Mouse (Mus musculus) lung, embryonic 15.5 days (tissue): ENCODE results near the gene Gm11032. TPM values are rescaled to one million over a fixed set of nuclear protein-coding genes. Genes with fewer than 3 reads are reported as not detected.
"Not testable (repeated sequence)": the region's sequence is repeated elsewhere in the genome, so short reads cannot be mapped to it uniquely, and the experiment has no call there.

Experiments used
- ATAC-seq: fragments of 200-750 bp; cut with Nextera tagmentation; 2 replicates; pipeline ENCODE4 v1.8.0; 2017; ENCODE audit warnings: moderate number of reproducible peaks, borderline replicate concordance; ENCODE audit not compliant: low FRiP score, low TSS enrichment; ENCODE audit errors: extremely low read depth
- H3K27ac ChIP-seq: fragments of 300-500 bp; sonication (generic); 2 replicates; pipeline ENCODE4 v1.5.1; 2015; ENCODE audit warnings: moderate library complexity, mild to moderate bottlenecking, inconsistent platforms
- H3K27me3 ChIP-seq: fragments of 300-500 bp; sonication (generic); 2 replicates; pipeline ENCODE4 v1.6.1; 2015; ENCODE audit warnings: inconsistent platforms
- H3K36me3 ChIP-seq: fragments of 300-500 bp; sonication (generic); 2 replicates; pipeline ENCODE4 v1.6.1; 2015; ENCODE audit warnings: inconsistent platforms
- H3K4me1 ChIP-seq: fragments of 300-500 bp; sonication (generic); 2 replicates; pipeline ENCODE4 v1.6.1; 2015; ENCODE audit warnings: inconsistent platforms
- H3K4me2 ChIP-seq: fragments of 300-500 bp; sonication (generic); 2 replicates; pipeline ENCODE4 v1.6.1; 2015; ENCODE audit warnings: inconsistent platforms, mild to moderate bottlenecking, moderate library complexity
- H3K4me3 ChIP-seq: fragments of 300-500 bp; sonication (generic); 2 replicates; pipeline ENCODE4 v1.5.1; 2015; ENCODE audit warnings: mild to moderate bottlenecking, inconsistent platforms
- H3K9ac ChIP-seq: fragments of 300-500 bp; sonication (generic); 2 replicates; pipeline ENCODE4 v1.6.1; 2015; ENCODE audit warnings: inconsistent platforms
- H3K9me3 ChIP-seq: fragments of 300-500 bp; sonication (generic); 2 replicates; pipeline ENCODE4 v1.6.1; 2016; ENCODE audit warnings: inconsistent platforms
- WGBS: fragments of 180-500 bp; shearing (Covaris S2); methylation state at CpG from one replicate; pipeline ENCODE4 v1.1.7; 2015; 5-methylcytosine and 5-hydroxymethylcytosine counted together
- polyA plus RNA-seq: library from polyadenylated mRNA; unstranded; fragments of >200 nt; fragmentation: Nextera tagmentation; extraction: Ambion mirVana; gene quantifications from 2 replicates; pipeline ENCODE4 v1.2.1, GENCODE M21; 2015

Gm11032 gene
- polyA plus RNA-seq, 1 experiment from 2014 or later, result not detected

GRCm38 (mm10) chr11:4629861-4630280 lies 10.0 kb downstream of the Gm11032 start:
- ATAC-seq, result no peak; the same call in 1 of the 2 replicates
- H3K4me2 ChIP-seq, result no peak overlapping the region
- H3K36me3 ChIP-seq, result no peaks in the 10 kb centered on the region
- no peak overlapping the region for H3K4me3 ChIP-seq
- H3K9ac ChIP-seq, result no peak overlapping the region
- peaks cover 11% of the 10 kb centered on the region; the same call in 1 of the 2 replicates for H3K4me1 ChIP-seq
- H3K27me3 ChIP-seq, result no peaks in the 10 kb centered on the region
- 18% methylated on average over 8 of the region's 8 CpGs for WGBS
- no peaks in the 10 kb centered on the region for H3K9me3 ChIP-seq
- peak overlapping the region; percentile 43; the same call in 1 of the 2 replicates for H3K27ac ChIP-seq

GRCm38 (mm10) chr11:4633420-4633819 lies 13.6 kb downstream of the Gm11032 start:
- H3K4me2 ChIP-seq, result no peak overlapping the region
- no peaks in the 10 kb centered on the region for H3K36me3 ChIP-seq
- no peak overlapping the region for H3K27ac ChIP-seq
- whole genome bisulfite sequencing, result 17% methylated on average over 2 of the region's 2 CpGs
- peaks cover 20% of the 10 kb centered on the region for H3K4me1 ChIP-seq
- no peak overlapping the region for H3K4me3 ChIP-seq
- H3K9me3 ChIP-seq, result no peaks in the 10 kb centered on the region
- no peak for ATAC-seq
- H3K9ac ChIP-seq, result no peak overlapping the region
- no peaks in the 10 kb centered on the region for H3K27me3 ChIP-seq

GRCm38 (mm10) chr11:4634395-4634794 lies 14.5 kb downstream of the Gm11032 start:
- 46% methylated on average over 5 of the region's 5 CpGs for WGBS

GRCm38 (mm10) chr11:4636782-4637342 lies 17.0 kb downstream of the Gm11032 start:
- Histone ChIP-seq H3K4me2 (peak overlapping the region; percentile 64), H3K27me3 (no peaks in the 10 kb centered on the region), H3K9me3 (no peaks in the 10 kb centered on the region), H3K9ac (no peak overlapping the region; the same call in 1 of the 2 replicates), H3K4me1 (peaks cover 20% of the 10 kb centered on the region), H3K4me3 (peak overlapping the region; percentile 71), H3K36me3 (0 out of 2 replicates have a peak, but pooled peaks cover 4% of the 10 kb centered on the region), H3K27ac (peak overlapping the region; percentile 55)
- WGBS, result 48% methylated on average over 5 of the region's 5 CpGs
- no peak for ATAC-seq

More at GRCm38 (mm10) chr11:4634395-4634794, 14.5 kb downstream of the Gm11032 start:
- H3K27me3 ChIP-seq, result no peaks in the 10 kb centered on the region
- no peaks in the 10 kb centered on the region for H3K36me3 ChIP-seq
- no peak overlapping the region for H3K27ac ChIP-seq
- no peak overlapping the region for H3K4me2 ChIP-seq
- ATAC-seq, result no peak
- H3K9me3 ChIP-seq, result no peaks in the 10 kb centered on the region
- no peak overlapping the region for H3K4me3 ChIP-seq
- H3K9ac ChIP-seq, result no peak overlapping the region
- peaks cover 30% of the 10 kb centered on the region for H3K4me1 ChIP-seq

GRCm38 (mm10) chr11:4637534-4638234 lies 17.8 kb downstream of the Gm11032 start, which contains the start of gene Ascc2:
Gene Ascc2 (plus strand): TSS chr11:4637747.
- no peaks in the 10 kb centered on the region for H3K9me3 ChIP-seq
- H3K27me3 ChIP-seq, result no peaks in the 10 kb centered on the region
- peak within 1 kb of the TSS; percentile 63 for H3K27ac ChIP-seq
- H3K9ac ChIP-seq, result peak within 1 kb of the TSS; percentile 59
- H3K4me2 ChIP-seq, result peak within 1 kb of the TSS; percentile 64
- peak; percentile 94 for ATAC-seq
- H3K4me1 ChIP-seq, result peaks cover 20% of the 10 kb centered on the region
- peak within 1 kb of the TSS; percentile 71 for H3K4me3 ChIP-seq
- 0 out of 2 replicates have a peak, but pooled peaks cover 4% of the 10 kb centered on the region for H3K36me3 ChIP-seq
- 1% methylated on average over 35 of the region's 35 CpGs for WGBS

GRCm38 (mm10) chr11:4638261-4638660 lies 18.4 kb downstream of the Gm11032 start:
- H3K36me3 ChIP-seq, result 0 out of 2 replicates have a peak, but pooled peaks cover 4% of the 10 kb centered on the region
- H3K9me3 ChIP-seq, result no peaks in the 10 kb centered on the region
- WGBS, result 18% methylated on average over 7 of the region's 7 CpGs
- H3K27ac ChIP-seq, result no peak overlapping the region
- H3K9ac ChIP-seq, result peak overlapping the region; percentile 59
- H3K4me2 ChIP-seq, result peak overlapping the region; percentile 64
- H3K27me3 ChIP-seq, result no peaks in the 10 kb centered on the region
- peaks cover 20% of the 10 kb centered on the region for H3K4me1 ChIP-seq
- ATAC-seq, result no peak
- peak overlapping the region; percentile 71 for H3K4me3 ChIP-seq

- Histone ChIP-seq H3K27me3 (no peaks in the 10 kb centered on the region), H3K36me3 (peaks cover 4% of the 10 kb centered on the region; the same call in 1 of the 2 replicates), H3K4me1 (peaks cover 20% of the 10 kb centered on the region), H3K9ac (no peak overlapping the region), H3K4me2 (no peak overlapping the region), H3K27ac (no peak overlapping the region), H3K9me3 (no peaks in the 10 kb centered on the region), H3K4me3 (no peak overlapping the region)
- ATAC-seq, result no peak
Measured at GRCm38 (mm10) chr11:4641185-4641584, 21.3 kb downstream of the Gm11032 start.

GRCm38 (mm10) chr11:4643722-4644121 lies 23.9 kb downstream of the Gm11032 start:
- 72% methylated on average over 5 of the region's 5 CpGs for WGBS
- Histone ChIP-seq H3K4me1 (peaks cover 8% of the 10 kb centered on the region), H3K27me3 (no peaks in the 10 kb centered on the region), H3K9ac (no peak overlapping the region), H3K4me2 (no peak overlapping the region), H3K4me3 (no peak overlapping the region), H3K9me3 (no peaks in the 10 kb centered on the region), H3K36me3 (peaks cover 24% of the 10 kb centered on the region), H3K27ac (no peak overlapping the region)
- ATAC-seq, result no peak

- not testable (repeated sequence) for H3K9ac ChIP-seq, H3K4me1 ChIP-seq, H3K27ac ChIP-seq, ATAC-seq, H3K27me3 ChIP-seq, H3K4me3 ChIP-seq, H3K4me2 ChIP-seq, H3K9me3 ChIP-seq
- WGBS, result 91% methylated on average over 6 of the region's 6 CpGs
- H3K36me3 ChIP-seq, result peaks cover 34% of the 10 kb centered on the region
Measured at GRCm38 (mm10) chr11:4645180-4645579, 25.3 kb downstream of the Gm11032 start.

- H3K9me3 ChIP-seq, result no peaks in the 10 kb centered on the region
- H3K4me2 ChIP-seq, result no peak overlapping the region
- no peak overlapping the region for H3K9ac ChIP-seq
- no peaks in the 10 kb centered on the region for H3K4me1 ChIP-seq
- H3K4me3 ChIP-seq, result no peak overlapping the region
- H3K27me3 ChIP-seq, result no peaks in the 10 kb centered on the region
- ATAC-seq, result no peak
- peaks cover 36% of the 10 kb centered on the region for H3K36me3 ChIP-seq
- 81% methylated on average over 9 of the region's 9 CpGs for WGBS
- H3K27ac ChIP-seq, result no peak overlapping the region
Measured at GRCm38 (mm10) chr11:4646409-4646808, 26.5 kb downstream of the Gm11032 start.

- no peaks in the 10 kb centered on the region for H3K27me3 ChIP-seq
- H3K4me3 ChIP-seq, result no peak overlapping the region
- H3K4me1 ChIP-seq, result no peaks in the 10 kb centered on the region
- 83% methylated on average over 1 of the region's 1 CpGs for WGBS
- H3K36me3 ChIP-seq, result peaks cover 29% of the 10 kb centered on the region
- no peaks in the 10 kb centered on the region for H3K9me3 ChIP-seq
- H3K9ac ChIP-seq, result no peak overlapping the region
- no peak for ATAC-seq
- no peak overlapping the region for H3K27ac ChIP-seq
- H3K4me2 ChIP-seq, result no peak overlapping the region
Measured at GRCm38 (mm10) chr11:4659818-4660217, 40.0 kb downstream of the Gm11032 start.

- Histone ChIP-seq H3K9ac (no peak overlapping the region), H3K27me3 (no peaks in the 10 kb centered on the region), H3K4me2 (no peak overlapping the region), H3K4me1 (no peaks in the 10 kb centered on the region), H3K36me3 (peaks cover 29% of the 10 kb centered on the region), H3K4me3 (no peak overlapping the region), H3K27ac (no peak overlapping the region), H3K9me3 (no peaks in the 10 kb centered on the region)
- ATAC-seq, result no peak
- WGBS, result 76% methylated on average over 7 of the region's 7 CpGs
Measured at GRCm38 (mm10) chr11:4660309-4661025, 40.6 kb downstream of the Gm11032 start.
